Mouse (Mus musculus) cortical plate, adult 2 months (tissue): ENCODE measurements at regions not wholly inside any gene's neighbourhood (a gene's known extent, or its start where the extent isn't known, plus 50 kb on each side); places are given as distances from the start of the nearest gene placed in this dataset.

Source experiments
- CTCF ChIP-seq: fragments of 200-500 bp; IDR thresholded peaks from 2 replicates; pipeline ENCODE4 v1.5.1; 2011; ENCODE audit warnings: mild to moderate bottlenecking, control low read depth, low read length; ENCODE audit not compliant: insufficient read depth; ENCODE audit errors: extremely low read depth
- POLR2A ChIP-seq: fragments of 200-500 bp; IDR thresholded peaks from 2 replicates; pipeline ENCODE4 v1.6.1; 2011; ENCODE audit warnings: mild to moderate bottlenecking, low read length, control low read depth; ENCODE audit not compliant: insufficient read depth; ENCODE audit errors: extremely low read depth

DNA sequence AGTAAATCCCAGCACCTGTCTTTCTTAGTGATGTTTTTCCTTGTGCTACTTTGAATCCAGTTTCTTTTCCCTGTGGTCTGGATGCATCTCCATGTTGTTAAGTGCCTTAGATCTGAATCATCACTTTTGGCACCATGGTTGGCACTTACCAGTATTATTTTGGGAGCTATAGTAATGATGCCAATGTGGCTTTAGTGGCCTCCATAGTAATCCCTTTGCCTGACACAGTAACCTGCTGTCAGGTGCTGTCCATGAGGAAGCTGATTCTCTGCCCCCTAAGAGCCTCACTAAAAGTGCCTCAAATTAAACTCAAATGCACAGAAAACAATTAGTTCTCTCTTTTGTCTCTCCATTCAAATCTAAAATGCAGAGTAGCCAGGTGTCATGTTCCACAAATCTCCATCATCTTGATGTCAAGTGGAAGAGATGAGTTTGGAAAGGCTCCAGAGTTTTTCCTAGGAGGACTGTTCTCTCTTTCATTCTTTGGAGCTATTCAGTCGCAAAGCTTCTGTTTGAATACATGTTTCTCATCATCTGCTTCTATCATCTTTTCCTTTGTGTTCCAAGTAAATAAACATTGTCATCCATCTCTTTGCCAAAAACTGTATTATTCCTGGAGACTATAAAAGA, 1062.1 kb downstream of the Brinp1 start:
- TF ChIP-seq CTCF (no peak), POLR2A (no peak)
